Mouse (Mus musculus): ENCODE data around the gene Mtus2.

DNA sequence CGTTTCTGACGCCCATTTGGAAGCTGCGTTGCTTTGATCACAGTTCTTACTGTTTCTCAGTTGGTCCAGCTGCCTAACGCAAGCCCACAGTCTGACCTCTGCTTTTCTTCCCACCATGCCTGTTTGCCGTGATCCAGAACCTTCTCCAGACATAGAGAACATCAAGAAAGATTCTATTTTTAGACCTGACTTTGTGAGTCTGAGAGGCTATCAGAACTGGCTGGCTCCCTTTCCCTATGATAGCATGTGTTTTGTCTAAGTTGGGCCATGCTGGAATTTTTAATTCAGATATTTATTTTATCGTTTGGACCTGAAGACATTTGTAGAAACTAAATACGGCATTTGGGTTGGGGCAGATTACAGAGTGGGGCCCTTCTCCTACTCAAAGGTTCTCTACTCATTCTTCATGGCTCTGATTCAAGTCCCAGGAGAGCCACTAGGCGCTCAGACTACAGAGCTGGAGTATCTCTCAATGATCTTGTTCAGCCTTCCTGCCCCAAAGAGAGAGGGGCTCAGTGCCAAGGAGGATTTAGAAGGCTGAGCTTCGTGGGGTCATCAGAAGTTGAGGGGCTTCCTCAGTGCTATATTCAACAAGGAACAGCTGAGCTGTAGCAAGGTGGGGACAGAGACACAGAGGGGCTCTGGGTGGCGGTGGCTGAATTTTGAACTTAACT is 174.5 kb downstream of the Mtus2 start:
- TF ChIP-seq RCOR1 (IDR thresholded peaks at IDR 0.05; ENCODE audit: low read depth, low read length): no peak
- TF ChIP-seq MAX (IDR thresholded peaks at IDR 0.05; ENCODE audit: low read length): no peak
- no peak for TF ChIP-seq POLR2A (IDR thresholded peaks at IDR 0.05; ENCODE audit: control insufficient read depth in 1 of 2, insufficient read depth in 1 of 2, low read depth in 1 of 2, low read length in 2 of 2, poor library complexity in 1 of 2)
